Mouse (Mus musculus): ENCODE measurements around the gene Hmx1.

Hmx1 gene

DNA sequence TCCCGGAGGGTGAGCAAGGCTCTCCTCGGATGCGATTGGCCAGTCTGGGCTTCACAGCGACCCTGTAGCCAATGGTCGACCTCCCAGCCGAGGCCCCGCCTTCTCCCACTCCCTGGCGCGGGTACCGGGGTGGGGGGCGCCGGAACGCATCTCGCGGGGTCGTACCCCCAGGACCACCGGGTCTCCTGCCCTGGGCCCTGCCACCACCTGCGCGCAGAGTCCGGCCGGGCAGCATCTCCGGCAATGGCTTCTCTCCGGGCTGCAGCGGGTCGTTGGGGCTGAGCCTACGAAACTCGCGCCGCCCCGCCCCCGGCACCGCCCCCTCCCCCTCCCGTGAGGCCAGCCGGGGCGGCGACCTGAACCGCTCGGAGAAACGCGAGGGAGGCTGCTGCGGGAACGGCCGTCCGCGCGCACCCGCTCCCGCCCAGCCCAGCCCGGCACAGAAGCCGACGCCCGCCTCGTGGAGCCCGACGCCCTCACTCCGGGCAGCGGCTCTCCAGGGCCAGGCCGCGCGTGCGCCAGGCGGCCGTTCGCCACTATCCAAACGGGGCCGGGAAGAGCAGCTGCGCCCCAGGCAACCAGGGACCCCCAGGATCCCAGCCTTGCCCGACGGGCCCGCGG is at the start of gene Hmx1:
TSS of gene Hmx1 (plus strand) at position 618 of the 621 bp plus-strand sequence.
- DNase-seq = no peak

GRCm38 (mm10) chr5:35345084-35345483 is 43.8 kb upstream of the Hmx1 start:
- DNase-seq = no peak

DNA sequence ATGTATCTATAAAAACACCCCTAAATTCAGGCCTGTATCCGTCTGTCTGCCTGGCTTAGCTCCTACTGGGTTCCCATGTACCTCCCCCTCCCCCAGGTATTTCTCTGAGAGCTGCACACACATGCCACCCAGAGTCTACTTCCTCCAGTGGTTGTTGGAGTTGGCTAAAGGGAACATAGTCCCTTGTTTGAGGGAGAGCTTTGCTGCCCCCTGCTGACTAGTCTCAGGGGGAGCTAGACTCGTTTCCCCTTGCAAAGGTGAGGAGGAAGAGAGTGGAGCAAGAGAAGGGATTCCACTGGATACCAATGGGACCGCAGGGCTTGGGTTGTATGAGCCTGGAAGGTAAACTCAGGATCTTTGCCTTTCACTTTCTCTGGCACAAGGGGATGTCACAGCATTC is 40.1 kb upstream of the Hmx1 start:
- DNase-seq = peak; percentile 65 to 86

DNA sequence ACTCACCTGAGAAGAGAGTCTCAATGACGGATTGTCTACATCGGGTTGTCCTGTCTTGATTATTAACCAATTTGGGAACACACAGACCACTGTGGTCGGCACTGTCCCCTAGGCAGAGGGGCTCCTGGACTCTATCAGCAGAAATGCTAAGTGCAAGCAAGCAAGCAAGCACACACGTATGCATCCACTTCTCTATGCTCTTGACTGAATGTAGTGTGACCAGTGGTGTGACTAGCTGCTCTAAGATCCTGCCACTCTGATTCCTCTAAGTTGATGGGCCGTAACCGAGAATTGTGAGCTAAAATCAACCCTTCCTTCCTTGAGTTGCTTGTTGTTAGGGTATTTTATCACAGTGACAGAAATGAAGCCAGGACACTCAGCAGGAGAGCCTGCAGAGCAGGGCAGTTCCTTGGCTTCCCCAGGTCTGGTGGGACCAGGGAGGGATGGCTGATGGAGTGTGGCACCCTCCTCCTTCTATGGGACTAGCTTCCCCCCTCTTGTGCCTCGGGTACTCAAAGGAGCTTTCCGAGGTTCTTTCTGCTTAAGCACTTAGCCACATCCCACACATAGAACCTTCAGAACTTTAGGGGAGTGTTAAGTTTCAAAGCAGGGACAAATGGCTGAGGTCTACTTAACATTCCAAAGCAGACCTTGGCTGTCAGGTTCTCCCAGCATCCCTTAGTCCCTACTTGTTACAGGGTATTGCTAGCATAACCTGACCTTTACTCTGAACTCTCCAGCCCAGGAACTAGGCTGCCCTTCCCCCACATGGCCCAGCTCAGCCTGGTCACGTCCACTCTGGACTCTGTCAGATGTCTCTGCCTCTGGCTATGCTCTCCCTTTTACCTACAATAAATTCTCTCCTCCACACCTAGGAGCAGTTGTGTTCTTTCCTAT is 31.1 kb upstream of the Hmx1 start:
- DNase-seq = peak; percentile 61 to 70

GRCm38 (mm10) chr5:35361570-35362284 is 27.2 kb upstream of the Hmx1 start:
- DNase-seq = peak; percentile 93 to 99

DNA sequence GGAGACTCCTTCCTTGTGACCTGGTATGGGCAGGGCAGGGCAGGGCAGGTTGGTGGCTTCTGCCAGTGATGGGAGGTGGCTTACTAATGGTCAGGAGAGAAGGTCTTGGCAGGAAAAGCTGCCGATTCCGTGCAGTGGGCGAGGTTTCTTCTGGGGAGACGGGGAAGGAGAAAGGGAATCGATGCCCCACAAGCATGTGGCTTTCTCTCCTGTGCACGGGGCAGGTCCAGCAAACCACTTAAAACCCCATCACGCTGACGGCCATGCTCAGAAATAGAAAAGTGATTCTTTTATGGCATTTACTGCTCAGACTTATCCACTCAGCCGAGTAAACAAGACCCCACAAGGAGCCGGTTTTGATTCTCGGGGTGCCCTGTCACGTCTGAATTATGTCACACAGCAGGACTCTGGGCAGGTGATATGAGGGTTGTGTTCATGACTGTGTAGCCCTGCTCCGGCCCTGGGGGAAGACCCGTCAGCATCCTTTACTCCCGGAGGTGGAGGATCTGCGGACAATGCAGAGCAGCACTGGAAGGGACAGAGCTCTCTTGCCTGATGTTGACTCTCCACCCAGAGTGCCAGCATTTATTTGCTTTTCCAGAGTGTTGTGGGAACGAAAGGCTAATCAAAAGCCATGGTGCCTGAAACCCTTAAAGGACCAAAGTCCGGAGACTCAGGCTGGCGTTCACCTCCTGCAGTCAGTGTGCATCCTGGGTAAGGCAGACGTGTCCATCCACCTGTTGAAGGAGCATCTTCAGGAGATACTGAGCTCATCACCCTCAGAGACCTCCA is 22.5 kb upstream of the Hmx1 start:
- DNase-seq = no peak

DNA sequence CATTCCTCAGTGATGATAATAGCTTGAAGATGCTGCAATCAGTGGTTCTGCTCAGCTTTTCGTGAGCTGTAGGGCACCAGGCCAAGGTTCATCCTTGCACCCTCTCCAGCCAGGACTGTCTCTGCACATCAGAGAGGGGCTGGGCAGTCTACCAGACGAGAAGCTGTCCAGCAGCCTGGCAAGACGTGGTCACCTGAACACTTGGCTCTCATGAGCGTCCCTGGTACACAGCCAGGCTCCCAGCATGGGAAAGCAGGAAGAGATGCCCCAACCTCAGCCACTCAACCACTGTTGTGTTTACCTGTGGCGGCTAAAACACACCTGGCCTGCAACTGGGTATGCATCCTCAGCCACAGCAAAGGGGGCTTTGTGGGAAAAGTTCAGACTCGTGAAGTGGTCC is 20.0 kb upstream of the Hmx1 start:
- no peak for DNase-seq

DNA sequence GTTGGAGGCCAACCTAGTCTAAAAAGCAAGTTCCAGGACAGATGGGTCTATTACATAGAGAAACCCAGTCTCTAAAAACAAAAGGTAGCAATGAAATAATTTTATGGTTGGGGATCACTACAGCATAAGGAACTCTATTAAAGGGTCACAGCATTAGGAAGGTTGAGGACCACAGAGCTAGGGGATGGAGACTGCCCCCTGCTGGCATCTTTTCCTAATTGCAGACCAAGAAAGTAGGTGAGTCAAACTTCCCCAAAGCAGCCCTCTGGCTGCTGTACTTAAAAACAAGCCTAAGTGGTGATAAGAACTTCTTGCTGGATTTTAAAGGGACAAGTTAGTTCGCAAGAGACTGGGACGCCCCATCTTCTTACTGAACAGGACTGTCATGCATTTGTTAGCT is 9.8 kb upstream of the Hmx1 start:
- DNase-seq = no peak

GRCm38 (mm10) chr5:35379815-35380214 is 9.1 kb upstream of the Hmx1 start:
- DNase-seq = peak; percentile 17 to 69

GRCm38 (mm10) chr5:35387834-35388490 is 946 bp upstream of the Hmx1 start:
- no peak for DNase-seq

DNA sequence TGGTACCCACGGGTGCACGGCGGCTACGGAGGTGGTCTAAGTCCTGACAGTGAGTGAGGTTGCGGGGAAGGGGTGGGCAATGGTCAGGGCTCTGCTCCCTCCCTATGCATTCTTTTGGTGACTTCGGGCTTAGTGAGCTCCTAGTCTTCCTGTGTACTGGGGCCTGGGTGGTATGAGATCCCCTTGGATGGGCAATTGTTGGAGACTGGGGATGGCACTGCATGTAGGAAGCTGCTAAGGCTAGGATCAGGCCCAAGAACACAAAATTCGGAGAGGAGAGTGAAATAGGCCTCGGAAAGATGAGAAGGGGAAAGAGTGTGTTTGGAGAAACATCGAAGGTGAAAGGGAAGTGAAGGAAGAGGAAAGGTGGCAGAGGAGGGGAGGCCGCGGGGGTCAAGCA is 533 bp downstream of the Hmx1 start:
- DNase-seq = no peak

DNA sequence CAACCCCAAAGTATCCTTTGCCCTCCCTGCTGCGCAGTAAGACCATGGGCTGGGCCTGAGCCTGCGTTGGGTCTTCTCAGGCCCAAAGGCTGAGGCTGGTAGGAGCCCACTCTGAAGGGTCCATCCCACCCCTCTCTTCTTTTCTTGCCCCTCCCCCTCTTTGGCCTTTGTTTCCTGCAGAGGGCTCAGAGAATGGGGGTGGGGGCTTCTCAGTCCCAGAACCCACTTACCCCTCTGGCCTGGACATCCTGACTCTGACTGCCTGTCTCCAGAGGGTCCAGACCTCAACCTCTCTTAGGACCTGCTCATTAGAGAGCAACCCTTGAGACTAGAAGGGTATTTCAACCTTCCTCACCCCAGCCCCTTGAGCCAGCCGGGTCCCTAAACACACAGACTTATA is 1.0 kb downstream of the Hmx1 start:
- DNase-seq = no peak

GRCm38 (mm10) chr5:35390848-35391655 is 2.1 kb downstream of the Hmx1 start:
- no peak for DNase-seq

- DNase-seq = peak in 1 of 2 experiments; percentile 25
Observed at GRCm38 (mm10) chr5:35391656-35392333, 2.9 kb downstream of the Hmx1 start.

GRCm38 (mm10) chr5:35392334-35392695 is 3.4 kb downstream of the Hmx1 start:
- no peak for DNase-seq

GRCm38 (mm10) chr5:35395566-35396440 is 6.9 kb downstream of the Hmx1 start:
- DNase-seq = peak in 1 of 2 experiments; percentile 15

DNA sequence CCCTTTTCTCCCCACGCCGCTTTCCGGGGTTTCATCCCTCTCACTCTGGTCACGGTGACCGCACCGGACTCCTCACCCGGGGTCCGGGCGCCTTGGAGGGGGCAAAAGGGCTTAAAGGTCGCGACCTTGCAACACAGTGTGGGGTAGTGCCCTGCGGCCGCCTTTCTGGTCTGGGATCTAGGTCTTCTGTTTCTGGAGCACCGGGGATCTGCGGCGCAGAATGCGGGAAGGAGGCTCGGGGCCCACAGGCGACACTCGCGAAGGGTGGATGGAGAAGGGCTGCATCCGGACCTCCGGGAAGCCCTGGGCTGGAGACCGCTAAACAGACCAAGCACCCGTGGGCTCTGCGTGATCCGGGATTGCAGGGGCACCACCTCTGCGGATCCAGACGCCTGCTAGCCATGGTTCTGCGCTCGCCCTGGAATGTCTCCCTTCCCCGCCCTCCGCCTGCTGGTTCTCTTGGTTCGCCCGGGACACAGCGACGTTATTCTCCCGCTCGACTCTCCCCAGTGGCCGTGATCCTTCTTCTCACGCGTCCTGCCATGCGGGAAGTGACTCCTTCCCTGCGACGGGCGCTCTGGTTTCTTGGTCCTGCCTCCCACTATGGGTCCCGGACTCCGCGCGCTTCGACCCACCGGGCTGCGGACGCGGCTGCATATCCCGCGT is 8.2 kb downstream of the Hmx1 start:
- no peak for DNase-seq

DNA sequence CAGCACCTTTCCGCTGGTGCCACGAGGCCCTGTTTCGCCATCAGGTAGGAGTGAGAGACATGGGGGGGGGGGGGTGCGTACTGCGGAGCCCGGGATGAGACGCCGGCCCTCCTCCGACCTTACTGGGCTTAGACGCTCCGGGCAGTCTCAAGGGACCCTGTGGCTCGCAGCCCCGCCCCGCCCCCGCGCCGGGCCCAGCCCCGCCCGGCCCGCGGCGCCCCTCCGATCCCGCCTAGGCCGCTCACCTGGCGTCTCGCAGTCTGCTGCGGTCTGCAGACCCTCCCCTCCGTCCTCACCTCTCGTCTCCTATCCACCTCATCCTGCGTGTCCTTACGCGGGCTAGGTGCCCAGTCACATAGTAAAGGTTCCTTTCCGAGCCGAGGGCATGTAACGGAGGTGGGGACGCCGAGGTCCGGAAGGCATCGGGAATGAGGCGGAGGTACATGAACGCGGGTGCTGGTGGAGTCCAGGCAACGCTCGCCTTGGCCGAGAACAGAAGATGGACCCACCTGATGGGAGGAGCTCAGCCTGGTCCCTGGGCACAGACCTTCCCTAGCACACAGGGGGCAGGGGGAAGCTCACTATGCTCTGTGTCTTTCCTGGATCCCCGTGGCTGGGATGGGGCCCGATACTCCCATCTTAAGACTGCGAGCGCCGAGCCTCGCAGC is 8.9 kb downstream of the Hmx1 start:
- DNase-seq = no peak
